Mouse (Mus musculus) hindbrain, embryonic 11.5 days (tissue): ENCODE data around the gene Rnf224. TPM values are rescaled to one million over a fixed set of nuclear protein-coding genes. Genes with fewer than 3 reads are reported as not detected.

Experiments used
- ATAC-seq: fragments of 200-750 bp; cut with Nextera tagmentation; 2 replicates; pipeline ENCODE4 v1.8.0; 2017; ENCODE audit warnings: mild to moderate bottlenecking, moderate TSS enrichment, moderate library complexity; ENCODE audit not compliant: low FRiP score
- DNase-seq: peaks from one replicate; pipeline ENCODE4 v3.0.0-alpha.2; 2015; ENCODE audit warnings: low spot score
- H3K27ac ChIP-seq: fragments of 300-500 bp; sonication (generic); 2 replicates; pipeline ENCODE4 v1.5.1; 2014; ENCODE audit warnings: mild to moderate bottlenecking, low read depth, low read length
- H3K27me3 ChIP-seq: fragments of 300-500 bp; sonication (generic); 2 replicates; pipeline ENCODE4 v1.6.1; 2014; ENCODE audit warnings: mild to moderate bottlenecking, low read length, moderate library complexity, mixed read lengths; ENCODE audit not compliant: control insufficient read depth, insufficient read depth
- H3K36me3 ChIP-seq: fragments of 300-500 bp; sonication (generic); 2 replicates; pipeline ENCODE4 v1.6.1; 2014; ENCODE audit warnings: mild to moderate bottlenecking, low read length, moderate library complexity, mixed read lengths; ENCODE audit not compliant: control insufficient read depth, insufficient read depth
- H3K4me1 ChIP-seq: fragments of 300-500 bp; sonication (generic); replicated peaks from 2 replicates; pipeline ENCODE4 v1.6.1; 2014; ENCODE audit warnings: low read length, mixed read lengths; ENCODE audit not compliant: control insufficient read depth, insufficient read depth
- H3K4me2 ChIP-seq: fragments of 300-500 bp; sonication (generic); replicated peaks from 2 replicates; pipeline ENCODE4 v1.6.1; 2014; ENCODE audit warnings: mild to moderate bottlenecking, low read depth, low read length
- H3K4me3 ChIP-seq: fragments of 300-500 bp; sonication (generic); 2 replicates; pipeline ENCODE4 v1.5.1; 2014; ENCODE audit warnings: low read depth, low read length
- H3K9ac ChIP-seq: fragments of 300-500 bp; sonication (generic); 2 replicates; pipeline ENCODE4 v1.6.1; 2014; ENCODE audit warnings: low read depth, low read length
- H3K9me3 ChIP-seq: fragments of 300-500 bp; sonication (generic); 2 replicates; pipeline ENCODE4 v1.6.1; 2016; ENCODE audit warnings: low read length; ENCODE audit not compliant: control insufficient read depth
- WGBS: fragments of 180-500 bp; shearing (Covaris S2); extraction: QIAGEN DNeasy Blood & Tissue Kit; methylation state at CpG from one replicate; pipeline ENCODE4 v1.1.7; 2014; 5-methylcytosine and 5-hydroxymethylcytosine counted together
- polyA plus RNA-seq: library from polyadenylated mRNA; unstranded; fragments of >200 nt; fragmentation: Nextera tagmentation; extraction: Ambion mirVana; gene quantifications from 2 replicates; pipeline ENCODE4 v1.2.1, GENCODE M21; 2014

Gene Rnf224
- polyA plus RNA-seq, 1 experiment from 2014 or later, result not detected

DNA sequence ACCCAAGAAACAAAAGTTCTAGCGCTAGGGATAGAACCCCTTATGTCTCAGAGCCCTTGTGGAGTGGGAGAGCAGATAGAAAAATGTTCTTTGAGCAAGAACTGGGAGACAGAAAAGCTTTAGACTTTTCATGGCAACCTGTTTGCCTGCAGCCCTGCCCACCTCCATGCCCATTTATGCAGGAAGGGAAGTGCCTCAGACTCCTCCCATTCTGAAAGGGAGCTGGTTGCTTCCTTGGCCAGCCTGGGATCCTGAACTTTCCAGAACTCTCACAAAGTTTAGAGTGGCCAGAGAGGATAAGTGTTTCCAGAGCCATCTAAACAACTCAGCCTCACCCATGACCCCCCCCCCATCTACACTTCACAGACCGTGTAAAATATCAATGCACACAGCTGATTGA lies 39.4 kb downstream of the Rnf224 start:
- 23% methylated on average over 2 of the region's 2 CpGs for WGBS
- no peaks in the 10 kb centered on the region for H3K9me3 ChIP-seq
- H3K36me3 ChIP-seq, result peaks cover 7% of the 10 kb centered on the region; the same call in 1 of the 2 replicates
- H3K27ac ChIP-seq, result no peak overlapping the region
- peaks cover 24% of the 10 kb centered on the region for H3K27me3 ChIP-seq
- H3K4me2 ChIP-seq, result no peak overlapping the region
- no peak overlapping the region for H3K9ac ChIP-seq
- DNase-seq (no peak), ATAC-seq (no peak)
- H3K4me1 ChIP-seq, result peaks cover 2% of the 10 kb centered on the region; the same call in 1 of the 2 replicates
- no peak overlapping the region for H3K4me3 ChIP-seq

DNA sequence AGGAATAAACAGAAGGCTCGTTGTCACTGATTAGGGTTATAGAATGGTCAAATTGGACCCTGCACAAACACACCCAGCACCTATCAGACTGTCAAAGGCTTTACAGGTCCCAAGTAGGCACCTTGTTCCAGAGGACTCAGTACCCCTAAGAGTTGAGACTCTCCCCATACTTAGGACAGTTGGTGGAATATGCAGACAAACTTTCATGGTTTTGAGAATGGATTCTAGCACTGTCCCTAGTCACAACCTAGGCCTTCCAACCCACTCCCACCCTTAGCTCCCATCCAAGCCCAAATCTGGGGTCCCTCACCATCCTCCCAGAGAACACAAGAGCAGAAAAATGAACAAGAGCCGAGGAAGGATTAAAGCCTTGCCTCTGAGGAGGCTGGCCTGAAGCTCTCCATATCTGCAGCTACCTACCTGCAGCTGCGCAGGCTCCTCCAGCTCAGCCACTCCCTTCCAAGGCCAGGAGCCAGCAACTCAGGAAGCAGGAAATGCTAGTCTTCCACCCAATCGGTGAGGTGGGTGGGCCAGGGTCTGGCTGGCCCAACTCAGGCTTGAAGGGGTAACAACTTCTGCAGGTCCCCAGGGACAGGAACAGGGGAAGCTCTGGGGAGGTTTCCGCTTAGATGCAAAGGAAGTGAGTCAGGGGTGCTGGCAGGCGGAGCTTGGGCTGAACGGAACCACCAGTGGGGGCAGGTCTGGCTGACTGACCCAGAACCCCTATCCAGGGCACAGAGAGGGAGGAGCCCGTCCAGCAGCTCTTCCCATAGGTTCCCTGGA lies 40.2 kb downstream of the Rnf224 start, which contains the start of gene Tor4a:
Tor4a (minus strand) TSS at position 715 of the 783 bp plus-strand sequence.
- 11% methylated on average over 8 of the region's 8 CpGs for WGBS
- ATAC-seq, result no peak
- peaks cover 24% of the 10 kb centered on the region for H3K27me3 ChIP-seq
- H3K4me3 ChIP-seq, result peak within 1 kb of the TSS; percentile 6
- no peaks in the 10 kb centered on the region for H3K9me3 ChIP-seq
- H3K4me1 ChIP-seq, result peaks cover 2% of the 10 kb centered on the region; the same call in 1 of the 2 replicates
- no peak for DNase-seq
- peak within 1 kb of the TSS; percentile 8; the same call in 1 of the 2 replicates for H3K4me2 ChIP-seq
- H3K36me3 ChIP-seq, result peaks cover 7% of the 10 kb centered on the region; the same call in 1 of the 2 replicates
- no peak within 1 kb of the TSS for H3K27ac ChIP-seq
- no peak within 1 kb of the TSS for H3K9ac ChIP-seq

DNA sequence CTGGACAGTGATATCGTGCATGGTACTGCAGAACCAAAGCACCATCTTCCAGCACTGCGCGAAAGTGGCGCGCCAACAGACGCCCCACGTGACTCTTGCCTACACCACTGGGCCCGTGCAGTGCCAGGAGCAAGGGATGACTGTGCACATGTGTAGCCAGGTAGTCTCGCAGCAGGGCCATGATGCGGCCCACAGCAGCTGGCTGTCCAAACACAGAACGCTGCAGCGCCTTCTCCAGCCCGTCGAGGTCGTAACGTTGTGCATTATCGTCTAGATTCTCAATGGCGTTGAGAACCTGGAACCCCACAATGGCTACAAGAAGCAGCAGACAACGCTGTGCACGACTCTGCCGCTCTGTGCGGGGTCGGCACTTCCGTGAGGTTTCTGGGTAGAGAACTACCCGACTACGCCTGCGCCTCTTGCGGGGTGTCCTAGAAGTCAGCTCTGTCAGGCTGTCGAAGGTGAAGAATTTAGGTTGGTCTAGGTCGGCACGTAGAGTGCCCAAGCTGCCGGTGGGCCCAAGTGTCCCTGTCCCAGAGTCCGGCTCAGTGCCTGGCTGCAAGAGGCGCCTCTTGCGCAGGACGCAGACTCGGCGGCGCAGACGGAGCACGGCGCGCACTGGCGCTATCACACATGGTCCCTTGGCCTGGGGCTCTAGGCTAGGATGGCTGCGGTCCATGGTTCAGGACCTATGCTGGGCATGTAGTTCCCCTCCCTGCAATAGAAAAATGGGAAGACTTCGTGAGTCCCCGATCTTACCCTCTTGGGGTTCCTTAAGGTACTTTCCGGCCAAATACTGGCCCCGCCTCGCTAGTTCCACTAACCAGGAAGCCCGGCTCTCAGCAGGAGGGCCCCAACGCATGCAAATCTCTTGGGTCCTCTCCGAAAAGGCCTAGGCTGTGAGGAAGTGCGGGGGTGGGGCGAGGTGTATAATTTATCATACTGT lies 41.1 kb downstream of the Rnf224 start:
- ATAC-seq (no peak; the same call in 1 of the 2 replicates), DNase-seq (no peak)
- Histone ChIP-seq H3K9me3 (no peaks in the 10 kb centered on the region), H3K4me3 (peak overlapping the region; percentile 6), H3K36me3 (peaks cover 2% of the 10 kb centered on the region; the same call in 1 of the 2 replicates), H3K9ac (no peak overlapping the region), H3K4me1 (peaks cover 2% of the 10 kb centered on the region; the same call in 1 of the 2 replicates), H3K4me2 (peak overlapping the region; percentile 8; the same call in 1 of the 2 replicates), H3K27ac (no peak overlapping the region), H3K27me3 (peaks cover 24% of the 10 kb centered on the region)
- 19% methylated on average over 55 of the region's 55 CpGs for WGBS

DNA sequence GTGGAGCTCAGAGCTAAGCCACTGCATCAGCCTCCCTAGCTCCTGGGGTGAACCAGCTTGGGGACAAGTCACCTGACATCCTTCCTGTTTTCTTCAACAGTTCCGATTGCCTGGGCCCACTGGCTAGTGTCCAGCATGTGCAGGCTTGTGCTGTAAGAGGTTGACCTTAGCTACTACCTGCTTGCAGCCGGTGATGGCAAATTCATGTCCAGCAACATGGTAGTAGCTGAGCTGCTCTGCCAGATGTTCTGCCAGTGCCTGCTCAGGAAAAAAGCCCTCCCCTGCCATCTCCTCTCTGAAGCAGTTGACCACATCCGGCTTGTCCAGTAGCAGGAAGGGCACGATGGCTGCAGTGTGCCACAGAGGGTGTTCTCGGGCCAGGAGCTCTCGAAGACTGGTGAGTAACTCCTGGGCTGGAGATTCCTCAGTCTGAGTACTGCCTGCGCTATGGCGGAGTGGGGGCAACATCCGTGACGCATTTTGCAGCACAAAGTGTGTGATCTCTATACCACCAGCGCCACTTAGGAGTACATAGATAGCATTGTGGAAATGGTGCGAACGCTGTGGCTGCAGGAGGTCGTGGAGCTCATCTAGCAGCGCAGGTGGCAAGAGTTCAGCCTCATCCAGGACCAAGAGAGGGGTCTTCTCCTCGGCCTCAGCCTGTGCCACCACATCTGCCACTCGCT lies 42.0 kb downstream of the Rnf224 start:
- Histone ChIP-seq H3K36me3 (no peaks in the 10 kb centered on the region), H3K27me3 (peaks cover 24% of the 10 kb centered on the region), H3K9ac (no peak overlapping the region), H3K4me2 (no peak overlapping the region), H3K4me1 (peaks cover 2% of the 10 kb centered on the region; the same call in 1 of the 2 replicates), H3K9me3 (no peaks in the 10 kb centered on the region), H3K4me3 (no peak overlapping the region), H3K27ac (no peak overlapping the region)
- ATAC-seq, result no peak
- no peak for DNase-seq
- WGBS, result 82% methylated on average over 17 of the region's 17 CpGs

DNA sequence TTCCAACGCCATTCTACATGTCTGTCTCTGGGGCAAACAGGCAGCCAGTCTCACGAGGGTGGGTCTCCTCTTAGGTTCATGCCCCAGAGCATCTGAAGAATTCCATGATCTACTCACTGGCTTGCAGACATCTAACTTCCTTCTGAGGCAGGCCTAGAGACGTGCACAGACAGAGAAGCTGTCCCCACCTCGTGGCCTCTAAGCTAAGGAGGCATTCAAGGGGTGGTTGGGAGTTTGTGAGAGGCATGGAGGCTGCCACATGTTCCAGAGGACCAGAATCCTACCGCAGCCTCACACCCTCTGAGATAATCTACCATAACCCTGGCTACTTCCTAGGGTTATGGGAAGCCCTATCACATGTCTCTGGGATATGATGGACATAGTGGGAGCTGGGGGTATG lies 42.6 kb downstream of the Rnf224 start:
- no peak for ATAC-seq
- no peak overlapping the region for H3K9ac ChIP-seq
- H3K4me1 ChIP-seq, result peaks cover 2% of the 10 kb centered on the region; the same call in 1 of the 2 replicates
- no peaks in the 10 kb centered on the region for H3K9me3 ChIP-seq
- no peak overlapping the region for H3K4me2 ChIP-seq
- H3K27me3 ChIP-seq, result peaks cover 24% of the 10 kb centered on the region
- H3K27ac ChIP-seq, result no peak overlapping the region
- no peaks in the 10 kb centered on the region for H3K36me3 ChIP-seq
- DNase-seq, result no peak
- 74% methylated on average over 5 of the region's 5 CpGs for WGBS
- H3K4me3 ChIP-seq, result no peak overlapping the region

DNA sequence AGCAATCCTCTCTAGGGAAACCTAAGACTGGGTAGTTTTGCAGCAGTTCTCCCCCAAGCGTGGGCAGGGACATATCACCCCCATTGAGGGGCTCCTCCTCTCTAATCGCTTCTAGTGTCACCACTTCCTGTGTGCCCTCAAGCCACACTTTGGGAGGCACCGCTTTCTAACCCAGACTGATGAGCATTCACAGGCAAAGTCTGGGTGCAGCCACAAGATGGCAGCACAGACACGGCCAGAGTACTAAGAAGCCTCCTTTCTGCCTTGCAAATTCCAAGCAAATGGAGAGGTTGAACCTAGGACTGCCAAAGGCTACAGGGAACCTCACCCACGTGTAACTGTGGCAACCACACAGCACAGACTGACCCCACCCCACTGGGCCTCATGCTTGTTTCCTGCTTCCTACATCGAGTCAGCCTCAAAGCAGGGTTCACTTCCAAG lies 43.2 kb downstream of the Rnf224 start:
- H3K4me1 ChIP-seq, result peaks cover 2% of the 10 kb centered on the region; the same call in 1 of the 2 replicates
- H3K27me3 ChIP-seq, result peaks cover 24% of the 10 kb centered on the region
- 2% methylated on average over 6 of the region's 6 CpGs for WGBS
- DNase-seq (peak; percentile 92), ATAC-seq (peak; percentile 73)
- no peak overlapping the region for H3K9ac ChIP-seq
- no peak overlapping the region for H3K4me2 ChIP-seq
- no peak overlapping the region for H3K4me3 ChIP-seq
- no peaks in the 10 kb centered on the region for H3K9me3 ChIP-seq
- no peak overlapping the region for H3K27ac ChIP-seq
- H3K36me3 ChIP-seq, result no peaks in the 10 kb centered on the region

DNA sequence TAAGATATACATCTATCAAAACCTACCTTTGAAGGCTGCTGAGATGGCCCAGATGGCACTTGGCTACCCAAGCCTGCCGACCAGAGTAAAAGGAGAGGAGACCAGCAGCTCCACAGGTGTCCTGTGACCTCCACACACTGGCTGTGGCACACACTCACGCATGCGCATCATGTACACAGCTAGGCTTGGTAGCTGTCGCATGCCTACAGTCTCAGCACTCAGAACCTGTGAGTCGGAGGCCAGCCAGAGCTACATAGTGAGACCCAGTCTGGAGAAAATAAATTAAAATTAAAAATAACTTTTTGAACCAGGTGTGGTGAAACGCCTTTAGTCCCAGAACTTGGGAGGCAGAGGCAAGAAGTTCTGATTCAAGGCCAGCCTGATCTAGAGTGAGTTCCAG lies 48.7 kb downstream of the Rnf224 start:
- H3K4me3 ChIP-seq, result no peak overlapping the region

DNA sequence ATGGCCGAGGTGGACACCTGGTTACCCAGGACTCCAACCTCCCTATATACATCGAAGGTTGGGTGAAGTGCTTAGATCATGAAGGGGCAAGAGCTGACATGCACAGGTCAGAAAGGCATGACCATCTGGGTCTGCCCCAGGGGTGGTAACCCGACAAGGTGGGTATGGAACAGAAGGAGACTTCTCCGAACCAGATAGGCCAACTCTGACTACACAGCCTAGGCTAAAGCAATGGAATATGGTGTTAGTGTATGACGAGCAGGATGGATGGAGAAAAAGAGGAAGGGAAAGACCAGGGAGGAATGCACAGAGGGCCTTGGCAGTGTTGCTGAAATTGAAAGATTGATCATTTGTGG lies 50.0 kb downstream of the Rnf224 start:
- no peaks in the 10 kb centered on the region for H3K9me3 ChIP-seq
- peak overlapping the region; percentile 84 for H3K9ac ChIP-seq
- ATAC-seq, result no peak
- H3K27me3 ChIP-seq, result no peaks in the 10 kb centered on the region
- 29% methylated on average over 5 of the region's 5 CpGs for WGBS
- 0 out of 2 replicates have a peak, but pooled peaks cover 3% of the 10 kb centered on the region for H3K36me3 ChIP-seq
- H3K4me2 ChIP-seq, result peak overlapping the region; percentile 83
- H3K4me3 ChIP-seq, result peak overlapping the region; percentile 44
- peak overlapping the region; percentile 98 for H3K27ac ChIP-seq
- H3K4me1 ChIP-seq, result peaks cover 11% of the 10 kb centered on the region
- no peak for DNase-seq

More for the DNA sequence above, 48.7 kb downstream of the Rnf224 start:
- 0 out of 2 replicates have a peak, but pooled peaks cover 3% of the 10 kb centered on the region for H3K36me3 ChIP-seq
- 80% methylated on average over 6 of the region's 6 CpGs for WGBS
- no peak overlapping the region for H3K9ac ChIP-seq
- H3K4me2 ChIP-seq, result no peak overlapping the region
- H3K27me3 ChIP-seq, result no peaks in the 10 kb centered on the region
- ATAC-seq, result no peak
- H3K4me1 ChIP-seq, result peaks cover 11% of the 10 kb centered on the region
- H3K27ac ChIP-seq, result no peak overlapping the region
- DNase-seq, result no peak
- H3K9me3 ChIP-seq, result no peaks in the 10 kb centered on the region
